Mouse (Mus musculus) myocyte (in vitro differentiated cells): ENCODE measurements around the gene Hdac9.

Experiments used
- CEBPB ChIP-seq: IDR thresholded peaks from 2 replicates; pipeline ENCODE4 v1.6.1; 2011; ENCODE audit warnings: mild to moderate bottlenecking, moderate library complexity; ENCODE audit not compliant: poor library complexity, insufficient read depth, severe bottlenecking
- MYOD1 ChIP-seq, 3 experiments: IDR thresholded peaks; one replicate each; pipeline ENCODE4 v1.6.1; 2011; ENCODE audit warnings: control low read depth in 2 of 3, low read depth in 2 of 3, mild to moderate bottlenecking in 2 of 3, moderate library complexity in 1 of 3; ENCODE audit not compliant: insufficient read length in 2 of 3, control insufficient read depth in 1 of 3
- POLR2A ChIP-seq: IDR thresholded peaks from one replicate; pipeline ENCODE4 v1.6.1; 2011; ENCODE audit warnings: low read depth, mild to moderate bottlenecking, control low read depth, moderate library complexity; ENCODE audit not compliant: insufficient read length
- POLR2AphosphoS2 ChIP-seq: IDR thresholded peaks from one replicate; pipeline ENCODE4 v1.6.1; 2011; ENCODE audit warnings: low read depth, control low read depth; ENCODE audit not compliant: insufficient read length
- REST ChIP-seq: IDR thresholded peaks from one replicate; pipeline ENCODE4 v1.6.1; 2011; ENCODE audit warnings: mild to moderate bottlenecking, control low read depth, moderate library complexity; ENCODE audit not compliant: insufficient read depth, insufficient read length
- USF1 ChIP-seq: IDR thresholded peaks from one replicate; pipeline ENCODE4 v1.6.1; 2011; ENCODE audit warnings: low read depth, mild to moderate bottlenecking, control low read depth, moderate library complexity

DNA sequence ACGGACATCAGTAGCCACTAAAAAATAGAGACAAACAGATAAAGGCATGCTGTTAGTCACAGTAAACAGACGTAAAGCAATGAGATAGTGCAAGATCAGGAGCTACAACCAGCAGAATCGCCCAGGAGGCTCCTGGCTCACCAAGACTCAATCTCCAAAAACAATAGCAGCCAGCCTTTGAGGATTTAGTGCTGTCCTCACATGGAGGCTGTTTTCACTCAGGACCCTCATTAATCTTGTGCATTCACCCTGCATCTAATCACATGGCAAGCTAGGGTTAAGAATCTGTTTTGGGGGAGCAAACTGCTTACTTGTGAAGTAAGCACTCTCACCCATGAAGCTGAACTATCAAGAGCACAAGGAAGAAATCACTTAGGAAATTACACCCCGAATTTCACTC lies 329.7 kb downstream of the Hdac9 start:
- TF ChIP-seq REST (no peak), POLR2A (no peak), MYOD1 (IDR thresholded peaks at IDR 0.05; ENCODE audit: control insufficient read depth in 1 of 3, insufficient read length in 2 of 3, low read depth in 2 of 3) (no peak), USF1 (no peak), POLR2AphosphoS2 (no peak), CEBPB (no peak)
